Mouse (Mus musculus): ENCODE results near the gene Il1r1.

DNA sequence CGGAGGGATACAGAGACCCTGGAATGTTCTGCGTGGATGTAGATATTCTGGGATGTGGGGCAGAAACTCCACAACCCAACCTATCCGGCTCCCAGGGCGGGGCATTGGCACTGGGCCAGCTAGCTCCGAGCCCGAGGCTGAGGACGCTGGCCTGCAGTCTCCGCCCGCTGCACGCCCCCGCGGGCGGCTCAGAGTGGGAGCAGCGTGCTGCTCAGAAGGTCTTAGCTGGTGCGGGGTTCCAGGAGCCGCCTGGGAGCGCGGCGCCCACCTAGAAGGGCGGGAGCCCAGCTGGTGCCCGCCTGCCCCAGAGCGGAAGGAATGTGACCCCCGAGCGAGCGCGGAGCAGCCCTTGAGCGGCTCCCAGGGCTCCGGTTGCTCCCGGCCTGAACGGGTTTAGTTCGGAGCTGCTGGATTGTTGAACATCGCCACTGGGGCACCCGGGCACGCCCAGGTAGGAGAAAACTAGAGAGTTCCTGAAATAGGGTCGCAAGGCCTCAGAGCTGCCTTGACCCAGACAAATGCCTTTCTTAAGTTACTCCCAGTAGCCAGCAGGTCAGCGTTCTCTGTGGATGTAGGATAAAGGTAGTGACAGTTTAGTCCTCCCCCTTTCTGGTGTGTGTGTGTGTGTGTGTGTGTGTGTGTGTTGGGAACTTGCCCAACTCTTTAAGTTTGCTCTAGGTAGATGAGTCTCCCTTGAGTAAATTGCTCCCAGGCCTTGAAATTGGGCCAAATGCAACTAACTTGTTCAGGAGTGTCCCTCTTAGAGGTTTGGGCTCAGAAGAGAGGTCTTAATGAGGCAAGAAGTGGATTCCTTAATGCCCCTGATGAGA lies 41.8 kb downstream of the Il1r1 start:
- no peak for TF ChIP-seq CTCF (IDR thresholded peaks at IDR 0.05; ENCODE audit: borderline replicate concordance, extremely low read depth, insufficient read depth, insufficient read length)
- no peak for TF ChIP-seq POLR2A (IDR thresholded peaks at IDR 0.05; ENCODE audit: borderline replicate concordance, extremely low read depth, insufficient read depth, insufficient read length, poor library complexity, severe bottlenecking)

All from brain, embryonic 14.5 days (tissue).